17 mouse cellular contexts compared by ENCODE assay signal in genomic region chr13:17335885-17336540, GRCm38 (mm10).
DNase-seq lines count a peak whose midpoint lies in the region.
"Had no signal": no experiment of that assay in that cellular context is flagged by ENCODE, and none has a peak within 500 bp of the region (broad histone marks: within the 10 kb centered on the region; RNA-seq: fewer than 3 reads in every experiment).

No protein-coding gene starts in this region.

- DNase-seq in cerebellum, postnatal 10 days = peak; percentile 7 to 14
- no peak for DNase-seq in cerebellum, postnatal 36 days
- peak; percentile 4 for DNase-seq in thymus, postnatal 0 days (ENCODE audit: low spot score)
- no peak for DNase-seq in thymus, adult 18-20 months
- DNase-seq in fibroblast of lung, adult 2 months (ENCODE audit: low read depth) = peak; percentile 19
- no peak for DNase-seq in heart, adult 11 months
- DNase-seq in right cerebral cortex, postnatal 25 days = no peak
- DNase-seq in retina, postnatal 1 day = no peak
- DNase-seq: adrenal gland, postnatal 36 days; cerebellum, adult 18-20 months; forebrain, postnatal 0 days; gastrocnemius, postnatal 36 days; heart, postnatal 36 days; kidney, adult 8-10 months; kidney, postnatal 14 days; liver, postnatal 0 days; thymus, postnatal 25 days had no signal

Comparison
In these comparisons a context has a peak if more than half of its experiments do, and no peak if none do; other contexts are left out.
1. DNase-seq: peak in cerebellum, postnatal 10 days (2 of 2), thymus, postnatal 0 days (single experiment) and fibroblast of lung, adult 2 months (single experiment); none in cerebellum, postnatal 36 days (0 of 2), thymus, adult 18-20 months (0 of 2), heart, adult 11 months (single experiment), right cerebral cortex, postnatal 25 days (single experiment) and retina, postnatal 1 day (single experiment).